Mouse (Mus musculus) intestine, postnatal 0 days (tissue): Measurements from ENCODE around the gene 1110004F10Rik. TPM values are rescaled to one million over a fixed set of nuclear protein-coding genes. Genes with fewer than 3 reads are reported as not detected.
A peak's percentile ranks its signal among the peaks of the same experiment; 100 is the strongest.

Experiments used
- ATAC-seq: fragments of 200-750 bp; cut with Nextera tagmentation; 2 replicates; pipeline ENCODE4 v1.8.0; 2017; ENCODE audit warnings: mild to moderate bottlenecking, moderate TSS enrichment, moderate library complexity
- H3K27ac ChIP-seq: fragments of 300-500 bp; sonication (generic); 2 replicates; pipeline ENCODE4 v1.5.1; 2014; ENCODE audit warnings: mild to moderate bottlenecking, low read depth, low read length, moderate library complexity
- H3K27me3 ChIP-seq: fragments of 300-500 bp; sonication (generic); replicated peaks from 2 replicates; pipeline ENCODE4 v1.6.1; 2014; ENCODE audit warnings: low read length, mixed read lengths; ENCODE audit not compliant: control insufficient read depth, insufficient read depth
- H3K36me3 ChIP-seq: fragments of 300-500 bp; sonication (generic); 2 replicates; pipeline ENCODE4 v1.6.1; 2014; ENCODE audit warnings: mild to moderate bottlenecking, moderate library complexity; ENCODE audit not compliant: control insufficient read depth, insufficient read depth
- H3K4me1 ChIP-seq: fragments of 300-500 bp; sonication (generic); replicated peaks from 2 replicates; pipeline ENCODE4 v1.6.1; 2014; ENCODE audit warnings: antibody characterized with exemption, low read length, mixed read lengths; ENCODE audit not compliant: control insufficient read depth, insufficient read depth
- H3K4me2 ChIP-seq: fragments of 300-500 bp; sonication (generic); replicated peaks from 2 replicates; pipeline ENCODE4 v1.6.1; 2014; ENCODE audit warnings: low read depth, mild to moderate bottlenecking, moderate library complexity
- H3K4me3 ChIP-seq: fragments of 300-500 bp; sonication (generic); 2 replicates; pipeline ENCODE4 v1.5.1; 2014; ENCODE audit warnings: low read depth, low read length
- H3K9ac ChIP-seq: fragments of 300-500 bp; sonication (generic); 2 replicates; pipeline ENCODE4 v1.6.1; 2014; ENCODE audit warnings: mild to moderate bottlenecking, low read depth, low read length
- H3K9me3 ChIP-seq: fragments of 300-500 bp; sonication (generic); 2 replicates; pipeline ENCODE4 v1.6.1; 2016; ENCODE audit warnings: mixed run types; ENCODE audit not compliant: control insufficient read depth
- CTCF ChIP-seq: sonication (generic); IDR thresholded peaks from 2 replicates; pipeline ENCODE4 v1.5.1; 2016; ENCODE audit warnings: low read depth, mild to moderate bottlenecking, control low read depth, antibody characterized with exemption, moderate library complexity
- whole genome bisulfite sequencing: fragments of 180-500 bp; shearing (Covaris S2); extraction: QIAGEN DNeasy Blood & Tissue Kit; methylation state at CpG from one replicate; pipeline ENCODE4 v1.1.7; 2014; 5-methylcytosine and 5-hydroxymethylcytosine counted together
- polyA plus RNA-seq: library from polyadenylated mRNA; unstranded; fragments of >200 nt; fragmentation: Nextera tagmentation; extraction: Ambion mirVana; gene quantifications from 2 replicates; pipeline ENCODE4 v1.2.1, GENCODE M21; 2015

The 1110004F10Rik gene
- 117 and 120 TPM in 2 replicates for polyA plus RNA-seq

- peaks cover 42% of the 10 kb centered on the region for H3K27me3 ChIP-seq
- no peak within 1 kb of the TSS for H3K27ac ChIP-seq
- WGBS = 2% methylated on average over 11 of the region's 11 CpGs
- TF ChIP-seq CTCF = no peak
- no peaks in the 10 kb centered on the region for H3K36me3 ChIP-seq
- no peak within 1 kb of the TSS for H3K9ac ChIP-seq
- H3K4me1 ChIP-seq = peaks cover 8% of the 10 kb centered on the region
- H3K4me3 ChIP-seq = peak within 1 kb of the TSS; percentile 54
- H3K9me3 ChIP-seq = no peaks in the 10 kb centered on the region
- peak within 1 kb of the TSS; percentile 98 for H3K4me2 ChIP-seq
- no peak for ATAC-seq
These were observed at the start of gene 1110004F10Rik for GRCm38 (mm10) chr7:116039196-116039537. 1110004F10Rik (plus strand) TSS chr7:116039397.

- no peaks in the 10 kb centered on the region for H3K27me3 ChIP-seq
- no peak overlapping the region for H3K4me3 ChIP-seq
- H3K4me1 ChIP-seq = no peaks in the 10 kb centered on the region
- H3K9me3 ChIP-seq = no peaks in the 10 kb centered on the region
- H3K4me2 ChIP-seq = no peak overlapping the region
- no peak for TF ChIP-seq CTCF
- H3K27ac ChIP-seq = no peak overlapping the region
- ATAC-seq = no peak
- H3K9ac ChIP-seq = no peak overlapping the region
- H3K36me3 ChIP-seq = no peaks in the 10 kb centered on the region
- WGBS = 86% methylated on average over 4 of the region's 4 CpGs
These were observed 36.5 kb upstream of the 1110004F10Rik start for GRCm38 (mm10) chr7:116002726-116003125.

DNA sequence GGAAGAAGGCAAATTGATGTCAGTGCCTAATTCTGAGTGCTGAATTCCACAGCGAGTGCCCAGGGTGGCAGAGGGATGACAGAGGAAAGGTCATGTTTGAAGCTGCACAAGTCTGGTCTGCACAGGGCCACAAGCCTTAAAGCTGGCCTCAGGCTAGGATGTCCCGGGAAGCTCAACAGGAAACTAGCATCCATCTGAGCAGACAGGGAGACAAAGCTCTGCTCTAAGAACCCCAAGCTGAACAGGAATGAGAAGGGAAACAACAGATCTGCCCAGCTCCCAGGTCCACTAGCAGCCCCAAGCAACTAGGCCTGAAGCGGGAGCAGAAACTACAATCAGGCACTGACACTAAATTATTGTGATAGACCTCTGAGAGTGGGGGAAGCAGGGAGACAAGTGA lies 9.2 kb upstream of the 1110004F10Rik start:
- no peak for ATAC-seq

DNA sequence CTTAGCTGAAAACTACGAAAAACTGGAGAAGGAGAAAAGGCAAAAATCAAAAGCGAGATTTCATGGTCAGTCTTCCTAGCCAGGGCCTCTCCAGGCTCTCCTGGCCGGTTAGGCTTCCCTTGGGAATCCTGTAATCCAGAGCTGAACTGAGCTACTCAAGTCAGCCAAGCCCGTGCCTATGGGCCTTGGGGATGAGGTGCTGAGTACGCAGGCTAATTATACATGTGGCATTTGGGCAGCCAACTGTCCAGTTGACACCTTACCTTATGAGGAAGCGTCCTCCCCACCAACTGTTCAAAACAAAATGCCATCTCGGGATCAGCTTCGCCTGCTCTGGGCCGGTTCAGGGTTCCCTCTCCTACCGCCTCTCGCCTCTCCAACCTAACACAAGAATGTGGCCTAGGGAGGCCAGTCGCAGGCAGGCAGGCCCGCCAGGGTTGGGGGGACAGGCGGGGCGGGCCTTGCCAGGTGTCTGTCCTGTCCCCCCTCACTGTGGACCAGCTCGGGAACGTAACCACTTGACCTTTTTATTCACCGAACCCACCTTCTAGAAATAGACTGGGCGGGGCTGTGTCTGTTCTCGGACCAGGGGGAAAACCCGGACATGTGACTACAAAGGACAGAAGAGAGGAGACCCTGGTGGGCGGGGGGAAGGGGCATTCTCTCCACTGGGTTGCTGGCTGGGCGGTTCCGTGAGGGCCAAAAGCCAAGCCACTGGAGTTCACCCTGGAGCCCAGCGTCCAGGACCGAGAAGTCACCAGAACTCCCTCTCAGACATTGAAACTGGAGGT lies 8.4 kb upstream of the 1110004F10Rik start:
- Histone ChIP-seq H3K4me1 (peaks cover 4% of the 10 kb centered on the region; the same call in 1 of the 2 replicates), H3K4me2 (peak overlapping the region; percentile 99), H3K36me3 (no peaks in the 10 kb centered on the region), H3K27me3 (peaks cover 35% of the 10 kb centered on the region), H3K27ac (no peak overlapping the region), H3K4me3 (peak overlapping the region; percentile 70), H3K9me3 (no peaks in the 10 kb centered on the region), H3K9ac (no peak overlapping the region)
- ATAC-seq = no peak
- WGBS = 60% methylated on average over 26 of the region's 26 CpGs
- TF ChIP-seq CTCF = no peak

More for the DNA sequence above, 9.2 kb upstream of the 1110004F10Rik start:
- no peaks in the 10 kb centered on the region for H3K36me3 ChIP-seq
- no peak overlapping the region for H3K4me3 ChIP-seq
- H3K27me3 ChIP-seq = peaks cover 27% of the 10 kb centered on the region
- 87% methylated on average over 3 of the region's 3 CpGs for WGBS
- no peak for TF ChIP-seq CTCF
- H3K4me2 ChIP-seq = no peak overlapping the region
- peaks cover 4% of the 10 kb centered on the region; the same call in 1 of the 2 replicates for H3K4me1 ChIP-seq
- H3K9me3 ChIP-seq = no peaks in the 10 kb centered on the region
- H3K27ac ChIP-seq = no peak overlapping the region
- H3K9ac ChIP-seq = no peak overlapping the region

GRCm38 (mm10) chr7:116031388-116031717 lies 7.8 kb upstream of the 1110004F10Rik start:
- H3K36me3 ChIP-seq = no peaks in the 10 kb centered on the region
- no peak for TF ChIP-seq CTCF
- H3K4me2 ChIP-seq = peak overlapping the region; percentile 99
- ATAC-seq = no peak
- peaks cover 4% of the 10 kb centered on the region; the same call in 1 of the 2 replicates for H3K4me1 ChIP-seq
- H3K9me3 ChIP-seq = no peaks in the 10 kb centered on the region
- WGBS = 5% methylated on average over 14 of the region's 14 CpGs
- peaks cover 40% of the 10 kb centered on the region for H3K27me3 ChIP-seq
- H3K9ac ChIP-seq = peak overlapping the region; percentile 54
- peak overlapping the region; percentile 70 for H3K4me3 ChIP-seq
- no peak overlapping the region for H3K27ac ChIP-seq

DNA sequence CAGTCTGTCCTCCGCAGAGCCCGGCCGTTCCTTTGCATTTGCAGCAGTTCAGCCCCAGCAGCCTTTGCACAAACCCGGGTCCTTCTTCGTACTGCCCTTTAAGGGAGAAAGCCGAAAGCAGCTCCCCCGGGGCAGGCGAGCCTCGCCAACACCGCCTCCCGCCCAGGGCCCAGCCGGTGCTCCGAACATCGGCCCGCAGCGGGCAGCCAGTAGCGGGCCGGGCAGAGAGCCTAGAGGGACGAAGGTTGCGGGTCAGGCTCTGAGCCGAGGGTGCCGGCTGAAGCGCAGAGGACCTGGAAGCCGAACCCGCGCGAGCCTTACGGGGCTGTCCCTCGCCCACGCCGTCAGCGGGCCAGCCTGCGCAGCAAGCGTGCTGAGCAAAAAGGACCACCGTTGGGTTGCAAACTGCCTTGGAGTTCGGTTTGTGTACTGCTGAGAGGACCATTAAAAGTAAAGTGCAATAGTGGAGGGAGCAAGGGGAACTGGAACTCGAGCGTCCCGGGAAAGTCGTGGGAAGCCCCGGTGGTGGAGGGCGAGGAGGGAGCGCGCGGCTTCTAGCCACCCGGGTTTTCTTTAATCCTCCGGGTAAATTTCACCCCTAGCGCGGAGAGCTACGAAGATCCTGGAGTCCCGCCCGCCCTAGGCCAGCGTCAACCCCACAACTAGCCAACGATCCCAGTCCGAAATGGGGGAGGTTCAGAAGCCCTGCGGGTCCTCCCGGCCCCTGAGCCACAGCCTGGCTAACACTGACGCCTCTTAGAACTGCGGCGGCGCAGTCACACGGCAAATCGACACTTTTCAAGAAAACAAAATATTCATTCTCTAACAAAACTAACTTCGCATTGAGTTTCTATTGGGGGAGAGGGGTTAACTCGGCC lies 7.2 kb upstream of the 1110004F10Rik start:
- H3K27me3 ChIP-seq = peaks cover 46% of the 10 kb centered on the region
- peak overlapping the region; percentile 70 for H3K4me3 ChIP-seq
- under 1% methylated on average over 65 of the region's 65 CpGs for WGBS
- 0 out of 2 replicates have a peak overlapping the region, but pooled peaks have one; percentile 35 for H3K27ac ChIP-seq
- H3K36me3 ChIP-seq = no peaks in the 10 kb centered on the region
- H3K9ac ChIP-seq = peak overlapping the region; percentile 54
- no peak for TF ChIP-seq CTCF
- H3K4me2 ChIP-seq = peak overlapping the region; percentile 99
- no peaks in the 10 kb centered on the region for H3K9me3 ChIP-seq
- ATAC-seq = 0 out of 2 replicates have a peak, but pooled peaks have one; percentile 17
- H3K4me1 ChIP-seq = peaks cover 4% of the 10 kb centered on the region; the same call in 1 of the 2 replicates
